Mouse (Mus musculus) kidney, adult 2 months (tissue): ENCODE results near the gene Cdc42.

Source experiments
- CTCF ChIP-seq: fragments of 200-500 bp; conservative IDR thresholded peaks from 2 replicates; pipeline ENCODE4 v1.5.1; 2011; ENCODE audit warnings: low read depth, mild to moderate bottlenecking, control low read depth, low read length, moderate library complexity, mixed read lengths; ENCODE audit not compliant: insufficient read depth, insufficient read length
- POLR2A ChIP-seq: fragments of 200-500 bp; IDR thresholded peaks from one replicate; pipeline ENCODE4 v1.6.1; 2011; ENCODE audit warnings: low read depth, low read length, control low read depth

DNA sequence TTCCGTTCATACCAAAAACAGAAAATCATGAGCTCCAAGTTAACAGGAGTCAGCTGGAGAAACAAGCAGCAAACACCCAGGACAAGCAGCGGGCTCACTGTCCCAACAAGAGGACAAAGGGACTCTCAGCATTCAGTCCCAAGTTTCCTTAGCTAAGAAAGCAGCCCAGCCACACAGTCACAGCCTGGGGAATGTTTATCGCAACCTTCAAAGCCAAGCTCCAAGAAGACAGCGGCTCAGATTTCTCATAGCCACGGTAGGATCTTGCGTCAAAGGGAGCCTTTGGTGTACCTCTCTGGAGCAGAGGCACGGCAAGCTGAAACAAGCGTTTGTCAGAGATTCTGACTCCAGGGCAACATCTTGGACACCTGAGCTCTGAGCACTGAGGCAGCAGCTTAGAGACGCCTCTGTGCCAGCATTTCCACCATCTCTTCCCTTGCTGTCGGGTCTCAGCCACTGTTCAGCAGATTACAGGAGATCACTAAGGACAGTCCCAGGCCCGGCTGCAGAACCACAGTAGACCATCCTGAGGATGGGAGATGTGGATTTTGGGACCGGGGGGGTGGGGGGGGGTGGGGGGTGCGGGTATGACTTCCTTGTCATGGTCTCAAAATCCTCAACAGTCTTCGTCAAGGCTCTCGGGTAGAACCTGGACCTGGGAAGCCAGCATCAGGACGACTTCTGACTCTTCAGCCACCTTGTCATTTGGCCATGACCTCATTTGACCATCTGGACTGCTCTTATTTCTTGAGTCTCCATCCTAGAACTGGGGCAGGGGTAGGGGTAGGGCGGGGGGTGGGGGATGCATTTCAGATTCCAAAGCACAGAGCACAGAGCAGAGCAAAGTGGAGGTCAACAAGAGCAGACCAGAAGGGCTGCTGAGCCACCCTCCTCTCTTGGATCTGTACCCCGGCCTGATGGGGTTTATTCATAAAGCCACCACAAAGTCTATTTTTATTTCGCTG is 18.1 kb upstream of the Cdc42 start:
- no peak for TF ChIP-seq POLR2A
- TF ChIP-seq CTCF: no peak
